Mouse (Mus musculus): ENCODE data around the gene Pnmt.

- no peak for TF ChIP-seq GATA1 (IDR thresholded peaks at IDR 0.05; ENCODE audit: low read length)
- TF ChIP-seq TAL1 (IDR thresholded peaks at IDR 0.05; ENCODE audit: low read length) = no peak
These were observed 20.4 kb downstream of the Pnmt start for GRCm38 (mm10) chr11:98406621-98407020.
